Mouse (Mus musculus) stomach, postnatal 0 days (tissue): Measurements from ENCODE around the gene Retreg3. TPM values are rescaled to one million over a fixed set of nuclear protein-coding genes. Genes with fewer than 3 reads are reported as not detected.

ENCODE experiments used
- ATAC-seq: fragments of 200-750 bp; cut with Nextera tagmentation; 2 replicates; pipeline ENCODE4 v1.8.0; 2017; ENCODE audit not compliant: low FRiP score, low TSS enrichment
- DNase-seq: peaks from one replicate; pipeline ENCODE4 v3.0.0-alpha.2; 2016; ENCODE audit warnings: low spot score
- H3K27ac ChIP-seq: fragments of 300-500 bp; sonication (generic); replicated peaks from 2 replicates; pipeline ENCODE4 v1.5.1; 2014; ENCODE audit warnings: mild to moderate bottlenecking, control low read depth
- H3K27me3 ChIP-seq: fragments of 300-500 bp; sonication (generic); 2 replicates; pipeline ENCODE4 v1.6.1; 2014; ENCODE audit warnings: low read length; ENCODE audit not compliant: control insufficient read depth, insufficient read depth
- H3K36me3 ChIP-seq: fragments of 300-500 bp; sonication (generic); 2 replicates; pipeline ENCODE4 v1.6.1; 2014; ENCODE audit warnings: low read length, mixed read lengths; ENCODE audit not compliant: control insufficient read depth, insufficient read depth
- H3K4me1 ChIP-seq: fragments of 300-500 bp; sonication (generic); replicated peaks from 2 replicates; pipeline ENCODE4 v1.6.1; 2014; ENCODE audit warnings: antibody characterized with exemption; ENCODE audit not compliant: control insufficient read depth, insufficient read depth
- H3K4me2 ChIP-seq: fragments of 300-500 bp; sonication (generic); replicated peaks from 2 replicates; pipeline ENCODE4 v1.6.1; 2014; ENCODE audit warnings: low read depth, mild to moderate bottlenecking, control low read depth, moderate library complexity
- H3K4me3 ChIP-seq: fragments of 300-500 bp; sonication (generic); 2 replicates; pipeline ENCODE4 v1.5.1; 2014; ENCODE audit warnings: low read depth, low read length, control low read depth
- H3K9ac ChIP-seq: fragments of 300-500 bp; sonication (generic); 2 replicates; pipeline ENCODE4 v1.6.1; 2014; ENCODE audit warnings: mild to moderate bottlenecking, low read length, control low read depth, mixed read lengths
- H3K9me3 ChIP-seq: fragments of 300-500 bp; sonication (generic); 2 replicates; pipeline ENCODE4 v1.6.1; 2016; ENCODE audit warnings: low read length; ENCODE audit not compliant: control insufficient read depth
- CTCF ChIP-seq: IDR thresholded peaks from 2 replicates; pipeline ENCODE4 v1.5.1; 2016; ENCODE audit warnings: antibody characterized with exemption, low read depth, mild to moderate bottlenecking, moderate library complexity
- EP300 ChIP-seq: optimal IDR thresholded peaks from 2 replicates; pipeline ENCODE3; 2016; ENCODE audit warnings: antibody characterized with exemption
- WGBS: fragments of 180-500 bp; shearing (Covaris S2); extraction: QIAGEN DNeasy Blood & Tissue Kit; methylation state at CpG from one replicate; pipeline ENCODE4 v1.1.7; 2014; 5-methylcytosine and 5-hydroxymethylcytosine counted together
- polyA plus RNA-seq: library from polyadenylated mRNA; unstranded; fragments of >200 nt; fragmentation: Nextera tagmentation; extraction: Ambion mirVana; gene quantifications from 2 replicates; pipeline ENCODE4 v1.2.1, GENCODE M21; 2015

Gene Retreg3
- polyA plus RNA-seq, 1 experiment from 2014 or later: 16.1 TPM

DNA sequence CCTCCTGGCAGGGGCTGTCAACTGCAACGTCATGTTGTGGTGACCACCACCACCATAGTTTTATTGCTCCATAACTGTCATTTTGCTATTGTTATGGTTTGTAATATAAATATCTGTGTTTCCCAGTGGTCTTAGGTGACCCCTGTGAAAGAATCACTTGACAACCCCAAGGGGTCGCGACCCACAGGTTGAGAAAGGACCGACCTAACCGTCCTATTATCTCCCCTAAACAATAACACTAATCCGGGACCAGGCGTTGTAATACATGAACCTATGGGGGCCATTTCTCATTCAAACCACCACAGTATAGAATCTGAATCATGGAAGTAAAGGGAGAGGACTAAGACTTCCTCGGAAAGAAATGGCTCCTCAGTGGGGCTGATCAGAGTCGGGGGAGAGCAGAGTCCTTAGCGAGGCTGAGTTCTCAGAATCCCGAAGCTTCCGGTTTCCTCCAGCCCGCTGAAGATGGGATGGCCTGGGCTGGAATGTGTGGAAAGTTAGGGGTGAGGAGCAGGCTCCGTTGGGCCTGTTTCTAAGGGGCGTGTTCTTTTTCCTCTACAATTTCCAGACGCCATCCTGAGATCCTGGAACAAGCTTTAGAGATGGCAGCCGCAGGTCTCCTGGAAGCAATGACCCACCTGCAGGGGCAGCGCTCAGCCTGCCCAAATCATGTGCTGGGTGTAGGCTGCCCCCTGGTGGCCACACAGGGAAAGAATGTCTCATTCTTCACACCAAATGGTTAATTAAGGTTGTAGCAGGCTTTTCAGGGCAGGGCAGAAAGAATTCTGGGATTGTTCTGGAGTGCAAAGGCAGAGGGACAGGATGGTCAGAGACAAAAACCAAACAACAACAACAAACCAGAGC lies 52.9 kb downstream of the Retreg3 start:
- ATAC-seq: peak; percentile 13; the same call in 1 of the 2 replicates
- Histone ChIP-seq H3K9ac (peak overlapping the region; percentile 38; the same call in 1 of the 2 replicates), H3K4me2 (peak overlapping the region; percentile 48), H3K27ac (peak overlapping the region; percentile 79), H3K9me3 (no peaks in the 10 kb centered on the region), H3K4me3 (peak overlapping the region; percentile 15; the same call in 1 of the 2 replicates), H3K4me1 (peaks cover 21% of the 10 kb centered on the region), H3K27me3 (no peaks in the 10 kb centered on the region), H3K36me3 (peaks cover 3% of the 10 kb centered on the region; the same call in 1 of the 2 replicates)
- TF ChIP-seq EP300: no peak
- peak; percentile 100 for TF ChIP-seq CTCF
- 13% methylated on average over 18 of the region's 18 CpGs for WGBS
- peak; percentile 89 for DNase-seq

DNA sequence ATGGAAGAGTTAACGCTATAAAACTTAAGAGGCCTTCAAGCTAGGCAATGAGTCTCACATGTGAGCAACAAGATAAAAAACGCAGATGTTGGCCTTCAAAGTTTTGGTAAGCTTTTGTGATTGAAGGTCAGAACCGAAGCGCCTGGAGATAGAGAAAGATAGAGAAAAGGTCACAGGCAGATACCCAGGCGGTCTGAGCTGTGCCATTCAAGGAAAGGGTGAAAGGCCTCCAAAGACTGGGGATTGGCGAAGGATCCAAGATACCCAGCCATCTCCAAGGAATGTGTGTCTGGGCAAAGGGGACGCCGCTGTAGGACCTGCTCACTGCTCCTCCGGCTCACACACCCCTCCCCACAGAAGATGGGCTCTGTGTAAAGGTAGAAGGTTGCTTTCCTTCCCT lies 54.7 kb downstream of the Retreg3 start:
- H3K4me1 ChIP-seq: peaks cover 21% of the 10 kb centered on the region

DNA sequence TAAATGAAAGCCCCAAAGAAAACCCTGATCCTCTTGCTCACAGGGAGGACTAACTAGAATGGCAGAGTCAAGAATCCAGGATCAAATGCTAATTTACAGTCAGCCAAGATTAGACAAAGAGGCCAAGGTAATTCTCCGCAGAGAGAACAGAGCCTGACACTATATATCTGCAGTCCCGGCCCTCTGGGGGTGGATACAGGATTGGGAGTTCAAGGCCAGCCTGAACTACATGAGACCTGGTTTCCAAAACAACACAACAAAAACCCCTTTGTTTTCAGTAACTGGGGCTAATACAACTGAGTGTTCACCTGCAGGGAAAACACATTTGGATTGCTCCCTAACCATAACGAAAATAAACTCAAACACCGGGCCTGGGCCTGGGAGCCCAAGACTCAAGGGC lies 55.2 kb downstream of the Retreg3 start:
- peak overlapping the region; percentile 94 for H3K27ac ChIP-seq
- H3K4me1 ChIP-seq: peaks cover 21% of the 10 kb centered on the region
- WGBS: 62% methylated on average over 4 of the region's 4 CpGs
- no peak overlapping the region for H3K9ac ChIP-seq
- H3K27me3 ChIP-seq: no peaks in the 10 kb centered on the region
- no peak for ATAC-seq
- DNase-seq: no peak
- TF ChIP-seq EP300 (no peak), CTCF (no peak)
- H3K4me2 ChIP-seq: no peak overlapping the region
- H3K9me3 ChIP-seq: no peaks in the 10 kb centered on the region
- H3K36me3 ChIP-seq: 0 out of 2 replicates have a peak, but pooled peaks cover 3% of the 10 kb centered on the region
- H3K4me3 ChIP-seq: no peak overlapping the region

More for the DNA sequence above, 54.7 kb downstream of the Retreg3 start:
- Histone ChIP-seq H3K27ac (peak overlapping the region; percentile 31; the same call in 1 of the 2 replicates), H3K9me3 (no peaks in the 10 kb centered on the region), H3K36me3 (0 out of 2 replicates have a peak, but pooled peaks cover 3% of the 10 kb centered on the region), H3K4me3 (no peak overlapping the region), H3K9ac (no peak overlapping the region), H3K27me3 (no peaks in the 10 kb centered on the region), H3K4me2 (no peak overlapping the region)
- DNase-seq (no peak), ATAC-seq (no peak)
- 86% methylated on average over 9 of the region's 9 CpGs for WGBS
- TF ChIP-seq EP300: no peak
- TF ChIP-seq CTCF: no peak

DNA sequence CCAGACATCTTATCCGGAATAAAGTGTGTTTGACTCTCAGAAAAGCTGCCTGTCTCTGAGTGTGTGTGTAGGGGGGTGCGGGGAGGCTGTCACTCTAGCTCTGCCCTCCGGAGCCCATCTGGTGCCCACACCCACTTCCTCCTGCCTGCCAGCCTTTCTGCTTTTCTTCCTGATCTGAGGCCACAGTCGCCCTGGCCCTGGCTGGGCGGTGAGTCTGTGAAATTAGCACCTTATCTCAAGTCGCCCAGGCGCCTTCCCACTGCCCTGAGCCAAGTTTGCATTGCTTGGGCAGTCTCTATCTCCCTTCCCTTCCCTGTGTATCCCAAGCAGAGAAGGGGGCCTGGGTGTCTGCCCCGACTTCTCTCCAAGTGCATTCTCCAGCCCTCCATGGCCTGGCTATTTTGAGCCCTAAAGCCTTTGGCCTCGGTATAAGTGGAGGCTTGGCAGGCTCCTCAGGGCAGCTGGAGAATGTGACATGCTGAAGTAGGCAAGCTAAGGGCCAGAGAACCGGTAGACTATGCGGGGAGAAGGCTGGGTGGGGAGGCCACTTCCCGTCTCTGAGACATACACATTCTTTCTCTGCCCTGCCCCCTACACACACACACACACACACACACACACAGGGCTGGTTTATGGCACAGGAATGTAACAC lies 55.9 kb downstream of the Retreg3 start:
- H3K27ac ChIP-seq: peak overlapping the region; percentile 94
- peak; percentile 83 for DNase-seq
- no peaks in the 10 kb centered on the region for H3K27me3 ChIP-seq
- H3K4me1 ChIP-seq: peaks cover 21% of the 10 kb centered on the region
- TF ChIP-seq EP300 (no peak), CTCF (no peak)
- ATAC-seq: peak; percentile 68
- H3K4me2 ChIP-seq: no peak overlapping the region
- 0 out of 2 replicates have a peak, but pooled peaks cover 3% of the 10 kb centered on the region for H3K36me3 ChIP-seq
- WGBS: 11% methylated on average over 12 of the region's 12 CpGs
- no peaks in the 10 kb centered on the region for H3K9me3 ChIP-seq
- H3K9ac ChIP-seq: peak overlapping the region; percentile 47
- H3K4me3 ChIP-seq: no peak overlapping the region

DNA sequence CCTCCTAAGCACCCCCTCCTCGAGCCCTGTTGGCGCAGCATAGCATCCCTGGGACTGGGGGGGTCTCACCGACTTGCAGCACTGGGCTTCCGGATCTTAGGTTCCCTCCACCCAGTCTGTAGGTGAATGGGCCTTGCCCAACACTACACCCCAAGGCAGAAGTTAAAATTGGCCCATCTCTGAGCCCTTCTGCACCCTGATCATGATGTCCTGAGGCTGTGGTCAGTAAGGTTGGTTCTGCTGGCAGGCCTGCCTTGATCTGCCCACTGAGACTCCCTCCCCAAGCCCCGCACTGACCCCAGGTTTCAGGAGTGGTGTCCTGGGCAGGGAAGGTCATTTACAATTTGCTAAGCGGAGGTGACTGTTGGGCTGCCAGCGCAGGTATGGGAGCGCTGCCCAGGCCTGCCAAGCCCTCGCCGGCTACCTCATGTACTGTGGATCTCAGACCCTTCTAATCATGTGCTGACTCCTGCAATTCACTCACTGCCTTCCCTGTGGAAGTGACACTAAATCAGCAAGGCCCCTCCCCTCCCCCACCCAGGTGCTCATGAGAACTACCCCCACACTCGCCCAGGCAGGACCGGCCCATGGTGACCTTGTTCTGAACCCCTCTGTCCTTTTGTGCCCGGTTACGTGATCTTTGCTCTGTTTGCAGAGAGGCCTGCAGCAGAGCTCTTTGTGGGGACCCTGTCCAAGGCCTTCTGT lies 56.6 kb downstream of the Retreg3 start:
- DNase-seq: no peak
- no peaks in the 10 kb centered on the region for H3K9me3 ChIP-seq
- H3K36me3 ChIP-seq: 0 out of 2 replicates have a peak, but pooled peaks cover 3% of the 10 kb centered on the region
- no peaks in the 10 kb centered on the region for H3K27me3 ChIP-seq
- H3K27ac ChIP-seq: peak overlapping the region; percentile 94
- H3K4me2 ChIP-seq: no peak overlapping the region
- 51% methylated on average over 14 of the region's 14 CpGs for WGBS
- TF ChIP-seq CTCF: no peak
- TF ChIP-seq EP300: no peak
- no peak overlapping the region for H3K4me3 ChIP-seq
- no peak overlapping the region; the same call in 1 of the 2 replicates for H3K9ac ChIP-seq
- ATAC-seq: peak; percentile 19
- H3K4me1 ChIP-seq: peaks cover 24% of the 10 kb centered on the region
